Mouse (Mus musculus): ENCODE results near the gene 1700019D03Rik.
A peak's percentile ranks its signal among the peaks of the same experiment; 100 is the strongest.
"Not testable (repeated sequence)": the region's sequence is repeated elsewhere in the genome, so short reads cannot be mapped to it uniquely, and the experiment has no call there.

The 1700019D03Rik gene

GRCm38 (mm10) chr1:52954456-52954855, 65.5 kb downstream of the 1700019D03Rik start:
- no peak for DNase-seq (ENCODE audit: low spot score in 2 of 2)

DNA sequence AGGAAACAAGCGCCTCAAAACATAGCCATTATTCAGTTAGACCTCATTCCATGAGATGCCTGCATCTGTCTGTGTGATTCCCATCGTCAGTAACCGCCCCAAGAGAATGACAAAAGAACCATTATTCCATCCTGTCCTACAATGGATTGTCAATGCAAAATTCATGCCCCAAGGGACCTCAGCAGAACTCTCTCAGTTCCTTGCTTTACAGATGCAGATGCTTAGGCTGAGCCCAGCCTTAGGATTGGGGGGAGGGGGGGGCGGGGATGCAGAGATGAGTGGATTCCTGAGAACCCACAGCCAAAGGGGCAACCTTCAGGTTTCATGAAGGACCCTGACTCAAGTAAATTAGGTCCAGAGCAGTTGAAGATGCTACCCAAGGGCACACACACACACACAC, 66.4 kb downstream of the 1700019D03Rik start:
- no peak for DNase-seq (ENCODE audit: low spot score in 2 of 2)

DNA sequence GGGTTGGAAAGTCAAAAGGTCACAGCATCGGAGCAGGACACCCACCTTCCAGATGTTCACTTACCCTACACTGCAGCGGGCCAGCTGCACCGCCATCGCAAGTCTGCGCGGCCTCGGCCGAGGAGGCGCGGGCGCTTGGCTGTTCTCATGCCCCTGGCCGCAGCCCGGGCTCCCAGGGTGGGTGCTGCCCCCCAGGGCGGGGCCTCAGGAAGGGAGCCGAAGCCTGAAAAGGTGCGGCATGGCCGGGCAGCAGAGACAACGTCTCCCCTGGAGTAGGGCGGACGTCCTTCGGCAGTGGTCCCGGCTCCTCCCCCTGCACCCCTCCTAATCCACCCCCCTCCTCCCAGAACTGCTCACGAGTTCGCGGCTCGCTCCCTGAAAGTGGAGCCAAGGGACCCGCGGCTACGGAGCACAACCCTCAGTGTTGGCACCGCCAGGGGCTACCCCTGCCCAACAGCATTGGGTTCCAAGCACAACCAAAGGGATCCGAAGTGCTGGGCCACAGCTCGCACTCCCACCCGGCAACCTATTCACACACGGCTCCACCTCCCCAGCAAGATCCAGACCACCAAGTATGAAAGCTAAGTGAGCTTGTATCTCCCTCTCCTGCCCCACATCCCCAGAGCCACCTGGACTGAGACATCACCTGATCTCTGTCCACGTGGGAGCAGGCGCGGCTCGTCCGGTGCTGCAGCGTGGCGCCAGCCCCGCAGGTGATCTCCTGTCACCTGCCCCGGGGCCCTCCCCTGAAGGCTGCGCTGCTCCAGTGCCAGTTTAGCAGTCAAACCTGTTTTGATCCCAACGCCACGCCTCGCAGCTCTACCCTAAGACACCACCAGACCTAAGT, 67.2 kb downstream of the 1700019D03Rik start:
- DNase-seq (ENCODE audit: low spot score in 2 of 2), result peak in 1 of 2 experiments; percentile 7

GRCm38 (mm10) chr1:52952143-52952542, 67.8 kb downstream of the 1700019D03Rik start:
- no peak for DNase-seq (ENCODE audit: low spot score in 2 of 2)

GRCm38 (mm10) chr1:52951146-52951868, 68.7 kb downstream of the 1700019D03Rik start:
- no peak for DNase-seq (ENCODE audit: low spot score in 2 of 2)

GRCm38 (mm10) chr1:52947895-52948294, 72.1 kb downstream of the 1700019D03Rik start:
- DNase-seq (ENCODE audit: low spot score in 2 of 2), result no peak

GRCm38 (mm10) chr1:52939021-52939420, 81.0 kb downstream of the 1700019D03Rik start:
- no peak for DNase-seq (ENCODE audit: low spot score in 2 of 2)

DNA sequence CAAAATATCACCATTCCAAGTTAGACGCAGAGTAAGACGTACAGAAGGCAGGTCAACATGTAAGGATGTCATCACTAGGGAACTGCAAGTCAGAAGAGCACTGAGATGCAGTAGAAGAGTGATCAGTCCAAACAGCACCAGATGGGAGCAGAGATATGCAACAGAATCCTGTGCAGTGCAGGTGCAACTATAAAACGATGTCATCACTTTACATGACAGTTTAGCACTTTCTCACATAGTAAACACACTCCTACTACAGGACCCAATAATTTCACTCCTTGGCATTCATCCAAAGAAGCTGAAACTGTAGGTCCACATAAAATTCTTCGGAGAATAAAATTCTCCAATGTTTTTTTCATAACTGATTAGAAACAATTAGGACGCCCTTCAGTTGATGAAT, 85.5 kb downstream of the 1700019D03Rik start:
- no peak for DNase-seq (ENCODE audit: low spot score in 2 of 2)

DNA sequence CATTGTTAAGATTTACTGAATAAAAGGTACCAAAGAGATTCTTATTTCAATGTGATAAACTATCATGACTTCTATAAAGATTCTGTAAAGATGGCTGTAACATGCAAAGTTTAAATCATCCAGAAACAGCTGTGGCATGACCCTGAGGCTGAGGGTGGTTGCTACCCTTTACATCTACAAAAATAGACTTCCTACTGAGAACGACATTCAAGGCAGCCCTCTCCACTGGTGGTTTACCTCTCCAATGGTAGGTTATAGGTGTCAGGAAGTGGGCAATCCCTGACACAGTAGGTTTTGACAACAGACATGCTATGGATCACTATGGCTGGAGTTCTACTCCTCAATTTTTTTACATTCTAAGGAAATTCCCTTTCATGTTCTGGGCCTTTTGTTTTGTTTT, 95.5 kb downstream of the 1700019D03Rik start:
- not testable (repeated sequence) for DNase-seq (ENCODE audit: low spot score in 2 of 2)

GRCm38 (mm10) chr1:52918897-52919296, 101.1 kb downstream of the 1700019D03Rik start:
- not testable (repeated sequence) for DNase-seq (ENCODE audit: low spot score in 2 of 2)

DNA sequence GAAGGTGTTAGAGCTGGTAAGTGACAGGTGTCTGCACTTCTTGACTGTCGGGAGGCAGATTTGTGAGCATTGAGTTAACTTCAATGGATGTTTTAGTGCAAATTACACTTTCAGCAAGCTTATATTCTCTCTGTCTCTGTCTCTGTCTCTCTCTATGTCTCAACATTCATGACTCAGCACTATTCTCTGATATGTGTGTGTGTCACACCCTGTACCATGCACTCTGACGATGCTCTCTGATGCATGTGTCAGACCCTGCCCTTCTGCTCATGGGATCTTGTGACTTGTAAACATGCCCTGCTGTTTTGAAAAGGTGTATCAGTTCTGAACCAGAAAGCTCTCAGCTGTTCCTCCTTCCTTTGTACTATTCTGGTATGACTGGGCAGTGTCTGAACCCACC, 103.3 kb downstream of the 1700019D03Rik start:
- DNase-seq (ENCODE audit: low spot score in 2 of 2), result no peak

DNA sequence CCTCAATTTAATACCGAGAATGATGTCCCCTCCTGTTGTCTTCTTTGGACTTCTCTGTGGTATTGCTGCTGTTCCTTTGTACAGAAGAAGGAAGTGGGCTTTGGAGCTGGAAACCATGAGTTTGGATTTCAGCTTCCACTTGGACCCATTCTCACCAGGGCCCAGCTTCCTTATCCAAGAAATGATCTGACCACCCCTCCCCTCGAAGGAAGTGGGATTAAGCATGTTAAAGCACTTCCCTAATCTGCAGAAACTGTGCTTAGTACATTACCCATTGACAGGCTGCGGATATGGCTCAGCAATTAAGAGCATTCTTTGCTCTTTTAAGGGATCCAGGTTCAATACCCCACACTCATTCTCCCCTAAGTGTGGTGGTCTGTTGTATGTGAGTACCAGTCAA, 110.2 kb downstream of the 1700019D03Rik start:
- DNase-seq (ENCODE audit: low spot score in 2 of 2), result no peak

DNA sequence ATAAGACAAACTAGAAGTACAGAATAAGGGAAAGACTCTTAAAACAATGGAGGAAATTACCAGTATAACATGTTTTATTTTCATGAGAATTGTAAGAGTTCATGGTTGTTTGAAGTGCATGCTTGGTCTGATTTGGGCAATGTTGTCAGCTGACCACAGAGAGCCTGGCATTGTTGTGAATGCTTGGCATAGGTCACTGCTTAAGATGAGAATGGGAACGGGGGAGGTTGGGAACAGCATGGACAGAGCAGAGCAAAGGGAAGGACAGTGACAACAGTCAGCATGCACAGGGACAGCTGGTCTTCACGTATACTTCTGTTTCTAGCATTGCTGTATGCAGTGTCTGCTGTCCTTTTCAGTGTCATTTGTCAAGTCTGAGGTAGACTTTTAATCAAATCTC, 135.8 kb downstream of the 1700019D03Rik start:
- DNase-seq (ENCODE audit: low spot score in 2 of 2), result no peak

Measured in spleen, postnatal 14 days (tissue).